Comparison of ENCODE assay signal across 8 mouse cellular contexts in the genomic region with DNA sequence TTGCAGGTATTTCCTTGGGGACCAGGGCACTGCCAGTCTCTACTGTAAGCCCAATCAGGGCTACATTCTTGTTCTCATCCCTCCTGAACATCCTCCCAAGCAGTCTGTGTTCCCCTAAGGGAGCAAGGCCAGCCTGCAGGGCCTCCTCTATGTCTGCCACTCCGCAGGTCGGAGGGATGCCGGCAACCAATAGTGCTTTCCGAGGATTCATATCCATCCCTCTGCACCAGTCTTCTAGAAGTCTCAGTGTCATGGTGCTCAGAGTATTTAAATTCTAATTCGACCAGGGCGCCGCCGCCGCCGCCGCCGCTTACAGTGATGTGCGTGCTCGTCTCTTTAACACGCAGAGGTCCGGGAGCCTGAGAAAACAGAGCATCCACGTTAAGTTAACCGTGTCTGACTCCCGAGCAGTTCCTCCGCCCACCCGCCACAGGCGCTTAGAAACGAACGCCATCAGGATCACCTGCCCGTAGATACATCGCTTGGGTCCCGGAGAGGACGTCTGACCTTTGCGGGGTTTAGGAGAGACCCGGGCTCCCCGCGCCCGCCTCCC. TPM values are rescaled to one million over a fixed set of nuclear protein-coding genes. Genes with fewer than 3 reads are reported as not detected.
DNase-seq lines count a peak whose midpoint lies in the region; ATAC-seq and TF ChIP-seq lines count a peak whose summit lies in the region.

No protein-coding gene starts in this region.

- no peaks in the 10 kb centered on the region for H3K27me3 ChIP-seq in neural tube, embryonic 11.5 days (ENCODE audit: control insufficient read depth, insufficient read depth, low read length)
- H3K27me3 ChIP-seq in intestine, postnatal 0 days (replicated peaks; ENCODE audit: control insufficient read depth, insufficient read depth, low read length): no peaks in the 10 kb centered on the region
- H3K27me3 ChIP-seq in neural tube, embryonic 15.5 days (replicated peaks): no peaks in the 10 kb centered on the region

- H3K36me3 ChIP-seq in neural tube, embryonic 11.5 days (ENCODE audit: control insufficient read depth, insufficient read depth, low read length): no peaks in the 10 kb centered on the region
- H3K36me3 ChIP-seq in intestine, postnatal 0 days (ENCODE audit: control insufficient read depth, insufficient read depth): peaks cover 6% of the 10 kb centered on the region; the same call in 1 of the 2 replicates
- H3K36me3 ChIP-seq in neural tube, embryonic 15.5 days: peaks cover 5% of the 10 kb centered on the region; the same call in 1 of the 2 replicates

- H3K27ac ChIP-seq in neural tube, embryonic 11.5 days (ENCODE audit: low read depth, low read length): peak overlapping the region; percentile 84
- H3K27ac ChIP-seq in intestine, postnatal 0 days (ENCODE audit: low read depth, low read length): peak overlapping the region; percentile 98
- H3K27ac ChIP-seq in neural tube, embryonic 15.5 days (replicated peaks): peak overlapping the region; percentile 97

- peak overlapping the region; percentile 83 for H3K4me2 ChIP-seq in neural tube, embryonic 11.5 days (ENCODE audit: low read depth)
- H3K4me2 ChIP-seq in intestine, postnatal 0 days (replicated peaks; ENCODE audit: low read depth): peak overlapping the region; percentile 82
- H3K4me2 ChIP-seq in neural tube, embryonic 15.5 days: peak overlapping the region; percentile 86

- peaks cover 6% of the 10 kb centered on the region; the same call in 1 of the 2 replicates for H3K4me1 ChIP-seq in neural tube, embryonic 11.5 days (ENCODE audit: control insufficient read depth, insufficient read depth, low read length)
- peaks cover 8% of the 10 kb centered on the region for H3K4me1 ChIP-seq in intestine, postnatal 0 days (replicated peaks; ENCODE audit: control insufficient read depth, insufficient read depth, low read length)
- H3K4me1 ChIP-seq in neural tube, embryonic 15.5 days: peaks cover 28% of the 10 kb centered on the region

- peak overlapping the region; percentile 82 for H3K9ac ChIP-seq in neural tube, embryonic 11.5 days (ENCODE audit: low read length)
- H3K9ac ChIP-seq in intestine, postnatal 0 days (ENCODE audit: low read depth, low read length): peak overlapping the region; percentile 88
- peak overlapping the region; percentile 91 for H3K9ac ChIP-seq in neural tube, embryonic 15.5 days (replicated peaks)

- DNase-seq in cerebellum, adult 9-11 months: peak; percentile 52
- DNase-seq in cerebellum, postnatal 4 days (ENCODE audit: low spot score in 2 of 2): no peak
- DNase-seq in neural tube, embryonic 11.5 days (ENCODE audit: low spot score): no peak
- DNase-seq in neural tube, embryonic 10.5 days (ENCODE audit: extremely low spot score, low spot score): no peak
- DNase-seq in ovary, postnatal 10 days (ENCODE audit: low spot score): no peak
- no peak for DNase-seq in frontal cortex, postnatal 10 days (ENCODE audit: low spot score in 2 of 2)

- peak overlapping the region; percentile 70 for H3K4me3 ChIP-seq in neural tube, embryonic 11.5 days (ENCODE audit: low read depth, low read length)
- peak overlapping the region; percentile 85 for H3K4me3 ChIP-seq in intestine, postnatal 0 days (ENCODE audit: low read depth, low read length)
- H3K4me3 ChIP-seq in neural tube, embryonic 15.5 days (replicated peaks): peak overlapping the region; percentile 82

- no peaks in the 10 kb centered on the region for H3K9me3 ChIP-seq in neural tube, embryonic 11.5 days (ENCODE audit: control insufficient read depth, low read length)
- no peaks in the 10 kb centered on the region for H3K9me3 ChIP-seq in intestine, postnatal 0 days (ENCODE audit: control insufficient read depth)
- H3K9me3 ChIP-seq in neural tube, embryonic 15.5 days (replicated peaks): no peaks in the 10 kb centered on the region

- peak; percentile 20 for ATAC-seq in neural tube, embryonic 11.5 days (ENCODE audit: insufficient read depth, low FRiP score, low TSS enrichment)
- ATAC-seq in intestine, postnatal 0 days: peak; percentile 49
- ATAC-seq in neural tube, embryonic 15.5 days (ENCODE audit: low FRiP score): peak; percentile 79

- WGBS in neural tube, embryonic 11.5 days: under 1% methylated on average over 33 of the region's 33 CpGs
- under 1% methylated on average over 33 of the region's 33 CpGs for WGBS in intestine, postnatal 0 days
- under 1% methylated on average over 33 of the region's 33 CpGs for WGBS in neural tube, embryonic 15.5 days

- no peak for TF ChIP-seq CTCF in intestine, postnatal 0 days (IDR thresholded peaks at IDR 0.05; ENCODE audit: low read depth)

RNA-seq across cellular contexts. Expression of a gene that starts 0.3 kb away (rescaled TPM):
- polyA plus RNA-seq in neural tube, embryonic 11.5 days (2014; fragmentation: Nextera tagmentation; extraction: Ambion mirVana): 44.8 and 46.0 TPM in 2 replicates
- polyA plus RNA-seq in intestine, postnatal 0 days (2015; fragmentation: Nextera tagmentation; extraction: Ambion mirVana): 10.8 and 12.2 TPM in 2 replicates
- polyA plus RNA-seq in neural tube, embryonic 15.5 days (2015; fragmentation: Nextera tagmentation; extraction: Ambion mirVana): 62.5 and 76.5 TPM in 2 replicates

RNA-seq across cellular contexts. Expression of a gene that starts 0.5 kb away (rescaled TPM):
- 11.6 and 11.7 TPM in 2 replicates for polyA plus RNA-seq in neural tube, embryonic 11.5 days (2014; fragmentation: Nextera tagmentation; extraction: Ambion mirVana)
- 22.7 and 23.6 TPM in 2 replicates for polyA plus RNA-seq in intestine, postnatal 0 days (2015; fragmentation: Nextera tagmentation; extraction: Ambion mirVana)
- 11.7 and 11.9 TPM in 2 replicates for polyA plus RNA-seq in neural tube, embryonic 15.5 days (2015; fragmentation: Nextera tagmentation; extraction: Ambion mirVana)

RNA-seq across cellular contexts. Expression of a gene that starts 14.5 kb away (rescaled TPM):
- not detected in 2 replicates for polyA plus RNA-seq in neural tube, embryonic 11.5 days (2014; fragmentation: Nextera tagmentation; extraction: Ambion mirVana)
- not detected in 2 replicates for polyA plus RNA-seq in intestine, postnatal 0 days (2015; fragmentation: Nextera tagmentation; extraction: Ambion mirVana)
- not detected in 2 replicates for polyA plus RNA-seq in neural tube, embryonic 15.5 days (2015; fragmentation: Nextera tagmentation; extraction: Ambion mirVana)

RNA-seq across cellular contexts. Expression of a gene that starts 14.5 kb away (rescaled TPM):
- polyA plus RNA-seq in neural tube, embryonic 11.5 days (2014; fragmentation: Nextera tagmentation; extraction: Ambion mirVana): 37.8 and 41.2 TPM in 2 replicates
- 16.5 and 17.0 TPM in 2 replicates for polyA plus RNA-seq in intestine, postnatal 0 days (2015; fragmentation: Nextera tagmentation; extraction: Ambion mirVana)
- polyA plus RNA-seq in neural tube, embryonic 15.5 days (2015; fragmentation: Nextera tagmentation; extraction: Ambion mirVana): 47.4 and 47.9 TPM in 2 replicates

RNA-seq across cellular contexts. Expression of a gene that starts 14.7 kb away (rescaled TPM):
- 68.4 and 69.4 TPM in 2 replicates for polyA plus RNA-seq in neural tube, embryonic 11.5 days (2014; fragmentation: Nextera tagmentation; extraction: Ambion mirVana)
- 16.3 and 16.5 TPM in 2 replicates for polyA plus RNA-seq in intestine, postnatal 0 days (2015; fragmentation: Nextera tagmentation; extraction: Ambion mirVana)
- 35.3 and 36.5 TPM in 2 replicates for polyA plus RNA-seq in neural tube, embryonic 15.5 days (2015; fragmentation: Nextera tagmentation; extraction: Ambion mirVana)

Comparison
In these comparisons a context has a peak if more than half of its experiments do, and no peak if none do; other contexts are left out.
1. ATAC-seq: peak in every context shown above with its lines; median percentile 79 in neural tube, embryonic 15.5 days; 49 in intestine, postnatal 0 days; 20 in neural tube, embryonic 11.5 days.